Mouse (Mus musculus): ENCODE measurements at regions not wholly inside any gene's neighbourhood (a gene's known extent, or its start where the extent isn't known, plus 50 kb on each side); places are given as distances from the start of the nearest gene placed in this dataset.

- 66% methylated on average over 5 of the region's 5 CpGs for WGBS
- Histone ChIP-seq H3K4me3 (ENCODE audit: low read depth, low read length) (no peak overlapping the region), H3K27ac (ENCODE audit: insufficient read depth, low read depth, low read length) (no peak overlapping the region), H3K36me3 (ENCODE audit: control insufficient read depth, insufficient read depth, low read length) (no peaks in the 10 kb centered on the region), H3K27me3 (ENCODE audit: control insufficient read depth, insufficient read depth, low read length) (no peaks in the 10 kb centered on the region), H3K4me1 (ENCODE audit: control insufficient read depth, insufficient read depth, insufficient read length, low read length) (no peaks in the 10 kb centered on the region)
- TF ChIP-seq CTCF (IDR thresholded peaks at IDR 0.05; ENCODE audit: extremely low read depth, insufficient read length, insufficient replicate concordance, low read depth, low read length) (no peak), POLR2A (IDR thresholded peaks at IDR 0.05; ENCODE audit: low read depth, low read length) (no peak)
Observed at GRCm38 (mm10) chr8:46898697-46899445, 87.8 kb upstream of the Enpp6 start.

GRCm38 (mm10) chr8:46900826-46901225 is 85.9 kb upstream of the Enpp6 start:
- no peak overlapping the region for H3K4me3 ChIP-seq (ENCODE audit: low read depth, low read length)
- peaks cover 4% of the 10 kb centered on the region; the same call in 1 of the 2 replicates for H3K4me1 ChIP-seq (ENCODE audit: control insufficient read depth, insufficient read depth, insufficient read length, low read length)
- 90% methylated on average over 4 of the region's 4 CpGs for WGBS
- H3K36me3 ChIP-seq (ENCODE audit: control insufficient read depth, insufficient read depth, low read length): no peaks in the 10 kb centered on the region
- no peak overlapping the region for H3K27ac ChIP-seq (ENCODE audit: insufficient read depth, low read depth, low read length)
- no peaks in the 10 kb centered on the region for H3K27me3 ChIP-seq (ENCODE audit: control insufficient read depth, insufficient read depth, low read length)
- TF ChIP-seq POLR2A (IDR thresholded peaks at IDR 0.05; ENCODE audit: low read depth, low read length): no peak
- no peak for TF ChIP-seq CTCF (IDR thresholded peaks at IDR 0.05; ENCODE audit: extremely low read depth, insufficient read length, insufficient replicate concordance, low read depth, low read length)

- Histone ChIP-seq H3K27me3 (ENCODE audit: control insufficient read depth, insufficient read depth, low read length) (no peaks in the 10 kb centered on the region), H3K4me1 (ENCODE audit: control insufficient read depth, insufficient read depth, insufficient read length, low read length) (peaks cover 4% of the 10 kb centered on the region; the same call in 1 of the 2 replicates), H3K36me3 (ENCODE audit: control insufficient read depth, insufficient read depth, low read length) (no peaks in the 10 kb centered on the region), H3K27ac (ENCODE audit: insufficient read depth, low read depth, low read length) (no peak overlapping the region), H3K4me3 (ENCODE audit: low read depth, low read length) (no peak overlapping the region)
- TF ChIP-seq POLR2A (IDR thresholded peaks at IDR 0.05; ENCODE audit: low read depth, low read length) (no peak), CTCF (IDR thresholded peaks at IDR 0.05; ENCODE audit: extremely low read depth, insufficient read length, insufficient replicate concordance, low read depth, low read length) (no peak)
- 50% methylated on average over 3 of the region's 3 CpGs for WGBS
Observed at GRCm38 (mm10) chr8:46904731-46905130, 82.0 kb upstream of the Enpp6 start.

GRCm38 (mm10) chr8:46907390-46907789 is 79.3 kb upstream of the Enpp6 start:
- H3K36me3 ChIP-seq (ENCODE audit: control insufficient read depth, insufficient read depth, low read length): no peaks in the 10 kb centered on the region
- 28% methylated on average over 11 of the region's 11 CpGs for WGBS
- TF ChIP-seq POLR2A (IDR thresholded peaks at IDR 0.05; ENCODE audit: low read depth, low read length): no peak
- no peak for TF ChIP-seq CTCF (IDR thresholded peaks at IDR 0.05; ENCODE audit: extremely low read depth, insufficient read length, insufficient replicate concordance, low read depth, low read length)
- H3K27me3 ChIP-seq (ENCODE audit: control insufficient read depth, insufficient read depth, low read length): no peaks in the 10 kb centered on the region
- H3K27ac ChIP-seq (ENCODE audit: insufficient read depth, low read depth, low read length): no peak overlapping the region
- peak overlapping the region; percentile 9; the same call in 1 of the 2 replicates for H3K4me3 ChIP-seq (ENCODE audit: low read depth, low read length)
- peaks cover 4% of the 10 kb centered on the region; the same call in 1 of the 2 replicates for H3K4me1 ChIP-seq (ENCODE audit: control insufficient read depth, insufficient read depth, insufficient read length, low read length)

GRCm38 (mm10) chr8:46908186-46908585 is 78.5 kb upstream of the Enpp6 start:
- H3K4me3 ChIP-seq (ENCODE audit: low read depth, low read length): no peak overlapping the region
- H3K4me1 ChIP-seq (ENCODE audit: control insufficient read depth, insufficient read depth, insufficient read length, low read length): peaks cover 4% of the 10 kb centered on the region; the same call in 1 of the 2 replicates
- H3K36me3 ChIP-seq (ENCODE audit: control insufficient read depth, insufficient read depth, low read length): no peaks in the 10 kb centered on the region
- H3K27ac ChIP-seq (ENCODE audit: insufficient read depth, low read depth, low read length): no peak overlapping the region
- 29% methylated on average over 4 of the region's 4 CpGs for WGBS
- no peaks in the 10 kb centered on the region for H3K27me3 ChIP-seq (ENCODE audit: control insufficient read depth, insufficient read depth, low read length)
- no peak for TF ChIP-seq POLR2A (IDR thresholded peaks at IDR 0.05; ENCODE audit: low read depth, low read length)
- TF ChIP-seq CTCF (IDR thresholded peaks at IDR 0.05; ENCODE audit: extremely low read depth, insufficient read length, insufficient replicate concordance, low read depth, low read length): no peak

GRCm38 (mm10) chr8:46913956-46914355 is 72.7 kb upstream of the Enpp6 start:
- TF ChIP-seq CTCF (IDR thresholded peaks at IDR 0.05; ENCODE audit: extremely low read depth, insufficient read length, insufficient replicate concordance, low read depth, low read length): no peak
- no peak for TF ChIP-seq POLR2A (IDR thresholded peaks at IDR 0.05; ENCODE audit: low read depth, low read length)
- 66% methylated on average over 5 of the region's 5 CpGs for WGBS
- H3K27ac ChIP-seq (ENCODE audit: insufficient read depth, low read depth, low read length): no peak overlapping the region

GRCm38 (mm10) chr8:46920071-46920470 is 66.6 kb upstream of the Enpp6 start:
- no peaks in the 10 kb centered on the region for H3K27me3 ChIP-seq (ENCODE audit: control insufficient read depth, insufficient read depth, low read length)
- no peak overlapping the region for H3K27ac ChIP-seq (ENCODE audit: insufficient read depth, low read depth, low read length)
- TF ChIP-seq POLR2A (IDR thresholded peaks at IDR 0.05; ENCODE audit: low read depth, low read length): no peak
- TF ChIP-seq CTCF (IDR thresholded peaks at IDR 0.05; ENCODE audit: extremely low read depth, insufficient read length, insufficient replicate concordance, low read depth, low read length): no peak
- H3K4me1 ChIP-seq (ENCODE audit: control insufficient read depth, insufficient read depth, insufficient read length, low read length): no peaks in the 10 kb centered on the region
- H3K4me3 ChIP-seq (ENCODE audit: low read depth, low read length): no peak overlapping the region
- 46% methylated on average over 3 of the region's 3 CpGs for WGBS
- H3K36me3 ChIP-seq (ENCODE audit: control insufficient read depth, insufficient read depth, low read length): no peaks in the 10 kb centered on the region

More at GRCm38 (mm10) chr8:46913956-46914355, 72.7 kb upstream of the Enpp6 start:
- Histone ChIP-seq H3K36me3 (ENCODE audit: control insufficient read depth, insufficient read depth, low read length) (no peaks in the 10 kb centered on the region), H3K4me1 (ENCODE audit: control insufficient read depth, insufficient read depth, insufficient read length, low read length) (peaks cover 2% of the 10 kb centered on the region; the same call in 1 of the 2 replicates), H3K4me3 (ENCODE audit: low read depth, low read length) (no peak overlapping the region), H3K27me3 (ENCODE audit: control insufficient read depth, insufficient read depth, low read length) (no peaks in the 10 kb centered on the region)

All from small intestine, adult 2 months (tissue).